Mouse (Mus musculus) frontal cortex, adult 2 months (tissue): ENCODE data around the gene Ccdc15. TPM values are rescaled to one million over a fixed set of nuclear protein-coding genes. Genes with fewer than 3 reads are reported as not detected.

Experiments used
- DNase-seq, 2 experiments: peaks; one replicate each; pipeline ENCODE4 v3.0.0; 2022; ENCODE audit warnings: low spot score in 1 of 2; ENCODE audit errors: extremely low spot score in 1 of 2
- polyA plus RNA-seq: library from polyadenylated mRNA; depleted of rRNA; stranded (reverse); fragments of >200 nt; gene quantifications from 2 replicates; pipeline ENCODE4 v1.2.3, GENCODE M21; 2012; rRNA removed

The Ccdc15 gene
- polyA plus RNA-seq: 1.6 and 1.8 TPM in 2 replicates

- DNase-seq: peak; percentile 95 to 99
Measured at GRCm38 (mm10) chr9:37347988-37348642, at the start of gene Ccdc15. Ccdc15 (minus strand) TSS chr9:37348432.

GRCm38 (mm10) chr9:37393482-37394131, 45.4 kb upstream of the Ccdc15 start:
- DNase-seq: no peak

DNA sequence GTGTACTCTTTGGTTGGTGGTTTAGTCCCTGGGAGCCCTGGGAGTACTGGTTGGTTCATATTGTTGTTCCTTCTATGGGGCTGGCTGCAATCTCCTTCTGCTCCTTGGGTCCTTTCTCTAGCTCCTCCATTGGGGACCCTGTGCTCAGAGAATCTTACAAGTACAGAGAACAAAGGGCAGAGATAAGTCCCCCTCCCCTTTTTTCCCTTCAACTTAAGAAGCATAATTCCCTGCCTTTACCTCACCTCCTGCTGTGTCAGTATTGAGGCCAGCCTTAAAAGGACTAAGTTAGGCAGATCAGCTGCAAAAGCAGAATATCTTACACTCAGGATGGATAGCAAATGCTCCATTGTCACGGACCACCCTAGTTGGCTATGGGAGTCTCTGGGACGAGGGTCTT, 43.8 kb upstream of the Ccdc15 start:
- no peak for DNase-seq

GRCm38 (mm10) chr9:37390891-37391290, 42.7 kb upstream of the Ccdc15 start:
- DNase-seq: no peak

- no peak for DNase-seq
Measured at GRCm38 (mm10) chr9:37384284-37385182, 36.3 kb upstream of the Ccdc15 start.

DNA sequence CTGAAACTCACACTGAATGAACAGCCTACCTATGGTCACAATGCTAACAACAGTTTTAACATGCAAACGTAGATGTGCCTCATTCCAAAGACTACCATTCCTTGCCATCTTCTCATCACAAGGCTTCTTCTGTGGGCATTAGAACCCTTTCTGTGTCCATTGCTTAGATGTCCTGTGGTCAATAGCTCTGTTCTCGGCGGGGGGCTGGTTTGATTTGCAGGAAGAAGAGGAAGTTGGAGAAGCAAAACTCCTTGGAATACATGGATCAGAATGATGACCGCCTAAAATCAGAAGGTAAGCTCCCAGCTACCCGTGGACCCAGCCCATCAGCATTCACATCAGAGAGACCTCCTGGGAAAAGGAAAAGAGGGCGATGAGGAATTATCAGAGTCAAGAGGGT, 34.9 kb upstream of the Ccdc15 start:
- DNase-seq: no peak

DNA sequence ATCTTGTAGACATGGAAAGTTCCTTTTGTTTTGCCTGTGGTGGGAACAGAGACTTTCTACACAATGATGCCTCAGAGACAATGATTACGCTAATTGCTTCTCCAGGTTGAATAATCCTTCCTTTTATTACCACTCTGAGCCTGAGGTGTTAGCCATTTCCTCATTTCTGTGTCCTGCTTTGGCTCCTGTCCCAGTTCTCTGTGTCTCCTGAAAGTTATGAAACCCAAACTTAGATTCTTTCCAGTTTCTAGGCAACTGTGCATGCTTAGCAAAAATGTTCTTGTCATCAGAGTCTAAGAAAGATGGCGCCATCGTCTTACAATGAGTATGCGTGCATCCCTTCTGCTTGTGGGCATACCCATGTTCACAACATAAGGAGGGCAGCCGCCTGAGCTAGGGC, 27.5 kb upstream of the Ccdc15 start:
- peak in 1 of 2 experiments; percentile 41 for DNase-seq

GRCm38 (mm10) chr9:37371232-37371801, 23.1 kb upstream of the Ccdc15 start:
- DNase-seq: no peak

DNA sequence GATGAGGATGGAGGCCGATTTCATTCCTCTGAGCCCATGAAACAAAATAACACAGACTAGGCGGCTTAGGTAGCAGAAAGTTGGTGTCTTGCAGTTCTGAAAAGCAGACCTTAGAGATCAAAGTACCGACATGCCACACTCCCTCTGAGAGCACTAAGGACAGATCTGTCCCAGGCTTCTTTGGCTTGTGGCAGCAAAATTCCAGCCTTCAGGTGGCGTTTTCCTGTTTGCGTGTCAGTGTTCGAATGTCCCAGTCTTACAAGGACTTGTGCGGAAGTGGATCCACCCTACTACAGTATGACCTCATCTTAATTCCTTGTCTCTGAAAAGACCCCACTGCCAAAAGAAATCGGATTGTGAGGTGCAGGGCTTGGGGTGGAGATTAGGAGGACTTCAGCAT, 20.6 kb upstream of the Ccdc15 start:
- DNase-seq: no peak

DNA sequence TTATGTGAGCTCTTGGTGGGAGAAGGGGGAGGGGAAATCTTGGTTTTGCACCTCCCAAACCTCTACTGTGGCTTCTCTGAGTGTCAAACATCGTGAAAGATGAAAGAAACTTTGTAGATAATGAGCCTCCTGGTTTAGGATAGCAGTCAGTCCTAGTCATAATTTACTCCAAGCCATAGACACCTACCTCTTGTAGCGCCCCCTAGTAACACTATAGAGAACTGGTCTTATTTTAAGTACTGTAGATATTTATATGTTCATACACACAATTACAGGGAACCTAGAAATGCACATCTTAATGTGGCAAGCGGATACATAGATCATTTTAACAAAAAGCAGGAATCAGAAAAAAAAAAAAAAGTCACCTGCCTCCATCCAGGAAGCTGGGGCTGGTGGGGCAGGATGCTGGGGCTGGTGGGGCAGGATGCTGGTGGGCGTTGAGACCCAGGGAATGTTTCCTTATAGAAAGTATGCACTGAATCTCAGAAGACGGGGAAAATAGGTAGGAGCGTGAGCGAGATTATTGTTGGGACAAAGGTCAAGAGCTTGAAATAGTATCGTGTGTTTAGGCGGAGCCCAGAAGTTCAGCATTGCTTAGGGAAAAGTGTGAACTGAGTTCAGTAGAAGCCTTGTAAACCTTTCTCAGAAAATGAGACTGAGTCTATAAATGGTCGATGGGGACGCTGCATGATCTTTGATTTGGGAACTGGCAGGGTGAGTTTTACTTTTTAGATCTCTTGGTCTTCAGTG, 20.0 kb upstream of the Ccdc15 start:
- DNase-seq: no peak

GRCm38 (mm10) chr9:37367301-37368080, 19.3 kb upstream of the Ccdc15 start, which contains the start of gene Hepacam:
Hepacam (plus strand) TSS chr9:37367351.
- DNase-seq: peak in 1 of 2 experiments; percentile 63

- DNase-seq: no peak
Measured at GRCm38 (mm10) chr9:37365706-37366105, 17.5 kb upstream of the Ccdc15 start.

DNA sequence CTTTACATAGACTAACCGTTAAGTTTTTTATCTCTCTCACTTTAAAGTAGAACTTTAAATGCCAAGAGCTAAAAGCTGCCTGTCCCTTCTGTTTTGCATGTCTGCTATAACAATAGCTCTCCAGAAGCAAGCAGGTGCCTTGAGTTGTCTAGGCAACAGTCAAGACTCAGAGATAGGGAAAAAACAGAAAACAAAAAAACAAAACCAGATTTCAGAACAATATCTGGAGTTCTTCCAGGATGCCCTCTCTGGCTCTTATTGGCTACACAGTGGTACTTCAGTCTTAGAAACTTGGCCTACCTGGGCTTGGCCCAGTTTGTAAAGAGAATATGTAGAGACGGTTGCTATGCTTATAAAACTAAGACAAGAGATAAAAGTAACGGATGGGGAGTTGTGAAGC, 16.2 kb upstream of the Ccdc15 start:
- no peak for DNase-seq

DNA sequence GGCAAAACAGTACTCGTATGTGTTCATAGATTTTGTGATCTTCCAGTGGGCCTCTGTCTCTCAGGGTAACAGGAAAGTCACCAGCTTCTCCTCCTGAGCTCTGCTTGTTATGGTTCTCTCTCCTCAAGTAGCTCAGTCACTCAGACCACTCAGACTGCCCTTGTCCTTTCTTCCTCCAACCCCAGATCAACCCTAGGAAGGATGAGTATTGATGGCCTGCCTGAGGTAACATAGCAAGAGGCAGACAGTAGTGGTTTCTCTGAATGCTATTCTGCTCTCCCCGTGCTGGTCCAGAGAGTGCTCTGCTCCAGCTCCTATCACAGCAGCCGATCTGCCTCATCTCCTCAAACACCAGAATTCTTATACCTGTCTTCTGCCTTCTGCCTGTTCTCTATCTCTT, 15.3 kb upstream of the Ccdc15 start:
- DNase-seq: no peak

- DNase-seq: no peak
Measured at GRCm38 (mm10) chr9:37362881-37363280, 14.6 kb upstream of the Ccdc15 start.

DNA sequence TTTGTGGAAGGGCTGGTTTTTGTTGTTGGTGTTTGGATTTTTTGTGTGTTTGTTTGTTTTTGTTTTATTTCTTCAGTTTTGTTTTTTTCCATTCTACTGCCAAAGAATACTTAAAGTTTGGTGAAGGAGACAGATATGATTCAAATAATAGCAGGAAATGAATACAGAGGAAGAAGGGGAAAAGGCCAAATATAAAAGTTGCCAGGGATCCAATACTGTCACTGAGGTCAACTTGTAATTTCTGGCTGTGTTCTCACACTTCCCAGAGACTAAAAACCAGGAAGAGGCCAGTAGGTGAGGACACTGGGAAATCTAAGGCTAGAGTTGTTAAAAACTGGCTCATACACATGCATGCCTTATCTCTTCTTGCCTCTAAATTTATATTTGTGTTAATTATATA, 13.9 kb upstream of the Ccdc15 start:
- no peak for DNase-seq

GRCm38 (mm10) chr9:37359331-37360220, 11.3 kb upstream of the Ccdc15 start:
- DNase-seq: peak; percentile 82 to 85

GRCm38 (mm10) chr9:37358713-37359330, 10.6 kb upstream of the Ccdc15 start:
- peak in 1 of 2 experiments; percentile 71 for DNase-seq
